Mouse (Mus musculus) adrenal gland, postnatal 25 days (tissue): ENCODE measurements around the gene Scfd2. TPM values are rescaled to one million over a fixed set of nuclear protein-coding genes. Genes with fewer than 3 reads are reported as not detected.

Experiments used
- DNase-seq: peaks from one replicate; pipeline ENCODE4 v3.0.0; 2021; ENCODE audit warnings: mixed read lengths
- total RNA-seq: library from RNA; stranded (reverse); gene quantifications from 2 replicates; pipeline ENCODE4 v1.2.3, GENCODE M21; 2021

Scfd2 gene
- total RNA-seq, 1 experiment from 2014 or later = 23.3 TPM

DNA sequence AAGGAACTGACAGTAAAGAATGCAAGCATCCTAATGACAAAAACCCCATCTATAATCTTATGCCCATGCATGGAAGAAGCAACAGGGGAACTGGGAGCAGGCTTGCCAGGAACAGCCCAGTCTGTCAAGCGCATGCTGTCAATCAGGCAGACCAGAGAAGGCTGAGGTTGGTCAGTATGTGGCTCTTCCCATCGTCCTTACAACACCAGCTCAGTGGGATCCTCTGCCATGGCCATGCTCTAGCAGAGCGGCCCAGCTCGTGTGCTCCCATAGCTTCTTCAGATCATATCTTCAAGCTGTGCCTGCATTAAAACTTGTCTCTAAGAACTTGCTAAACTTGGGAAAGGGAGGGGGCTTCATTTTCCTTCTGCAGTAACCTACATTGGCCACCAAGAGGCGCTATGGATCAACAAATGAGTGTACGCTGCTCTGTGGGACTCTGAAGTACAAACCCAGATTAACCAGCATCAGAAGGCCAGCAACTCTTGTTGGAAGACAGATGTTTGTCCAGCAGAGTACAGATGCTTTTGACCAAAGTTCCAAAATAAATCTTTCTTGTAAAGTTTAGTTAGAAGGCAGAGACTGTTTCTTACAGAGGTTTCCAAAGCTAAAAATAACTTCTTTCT lies 220.2 kb downstream of the Scfd2 start:
- DNase-seq = no peak

DNA sequence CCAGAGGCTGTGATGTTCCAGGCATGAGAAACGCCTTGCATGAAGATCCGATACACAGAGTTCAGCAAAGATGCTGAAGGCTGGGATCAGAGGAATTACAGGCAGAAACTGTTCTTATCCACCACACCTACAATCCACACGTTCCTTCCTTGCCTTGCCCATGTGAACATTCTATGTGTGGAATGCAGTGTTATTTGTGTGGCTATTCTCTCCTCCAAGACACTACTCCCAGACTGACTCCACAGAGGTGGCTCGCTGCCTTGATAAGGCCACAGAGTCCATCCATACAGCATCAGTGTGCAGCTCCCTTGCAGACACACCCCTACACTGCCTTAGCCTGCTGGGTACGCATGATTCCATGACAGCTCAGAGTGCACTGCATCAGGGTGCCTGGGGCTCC lies 221.5 kb downstream of the Scfd2 start:
- DNase-seq = no peak

GRCm38 (mm10) chr5:74307242-74307641 lies 224.3 kb downstream of the Scfd2 start:
- no peak for DNase-seq

DNA sequence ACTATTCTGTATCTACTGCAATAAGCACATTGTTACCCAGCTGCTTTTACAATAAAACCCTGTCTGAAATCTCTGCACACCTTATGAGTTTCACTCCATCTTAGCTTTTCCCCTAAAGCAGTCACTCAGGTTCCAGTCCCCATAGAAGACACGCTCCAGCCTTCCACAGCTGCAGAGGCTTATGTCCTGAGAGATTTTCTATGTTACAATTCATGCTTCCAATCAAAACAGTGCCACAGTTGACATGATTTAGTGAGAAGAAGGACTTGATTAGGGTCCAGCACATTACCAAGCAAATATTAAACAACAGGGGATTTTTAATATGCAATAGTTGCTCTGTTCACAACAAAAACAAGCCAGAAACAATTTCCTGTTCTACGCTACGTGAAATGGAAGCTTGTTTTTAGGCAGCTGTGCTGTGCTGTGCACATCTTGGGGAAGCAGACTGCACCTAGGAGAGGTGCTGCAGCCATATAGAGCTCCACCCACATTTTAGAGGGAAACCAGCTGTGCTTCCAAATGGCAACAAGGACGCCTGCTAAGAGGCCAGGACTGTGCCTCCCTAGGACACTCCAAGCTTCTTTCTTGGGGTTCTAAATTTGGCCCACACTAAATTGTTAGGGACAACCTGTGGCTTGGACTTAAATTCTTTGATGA lies 225.9 kb downstream of the Scfd2 start:
- DNase-seq = no peak

GRCm38 (mm10) chr5:74304767-74305166 lies 226.8 kb downstream of the Scfd2 start:
- peak; percentile 44 for DNase-seq

GRCm38 (mm10) chr5:74302331-74302730 lies 229.2 kb downstream of the Scfd2 start:
- no peak for DNase-seq

DNA sequence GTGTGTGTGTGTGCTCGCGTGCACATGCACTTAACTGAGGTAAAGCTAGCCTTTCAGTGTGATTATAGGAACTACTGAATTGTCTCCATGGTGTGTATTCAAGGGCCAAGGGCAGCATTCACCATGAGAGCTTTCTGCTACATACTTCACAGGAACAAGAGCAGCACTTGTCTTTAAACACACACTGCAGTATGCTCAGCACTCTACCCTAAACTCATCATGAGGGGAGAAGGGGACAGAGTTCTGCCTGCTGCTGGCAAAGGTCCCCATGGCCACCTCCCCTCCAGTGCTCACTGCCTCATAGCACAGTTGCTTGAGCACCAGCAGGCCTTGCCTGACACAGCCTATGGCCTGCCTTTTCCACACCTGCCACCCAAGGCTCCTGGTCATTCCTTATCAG lies 230.1 kb downstream of the Scfd2 start:
- no peak for DNase-seq

DNA sequence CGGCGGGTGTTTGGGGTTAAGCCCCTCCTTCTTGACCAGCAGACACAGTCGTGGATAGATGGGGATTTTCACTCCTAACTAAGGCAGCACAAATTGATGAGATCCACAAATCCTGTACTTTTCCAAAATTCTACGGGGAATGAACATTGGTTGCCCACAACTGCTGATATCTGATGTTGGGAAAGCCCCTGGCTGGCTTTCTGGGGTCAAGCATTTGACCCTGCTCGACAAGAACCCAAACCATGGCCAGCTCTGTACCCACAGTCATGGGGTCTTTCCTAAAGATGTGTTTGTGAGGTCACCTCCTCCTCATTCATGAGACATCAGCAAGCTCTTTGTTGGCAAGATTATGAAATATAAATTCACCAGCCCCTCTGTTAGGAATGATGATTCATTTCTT lies 230.6 kb downstream of the Scfd2 start:
- no peak for DNase-seq

DNA sequence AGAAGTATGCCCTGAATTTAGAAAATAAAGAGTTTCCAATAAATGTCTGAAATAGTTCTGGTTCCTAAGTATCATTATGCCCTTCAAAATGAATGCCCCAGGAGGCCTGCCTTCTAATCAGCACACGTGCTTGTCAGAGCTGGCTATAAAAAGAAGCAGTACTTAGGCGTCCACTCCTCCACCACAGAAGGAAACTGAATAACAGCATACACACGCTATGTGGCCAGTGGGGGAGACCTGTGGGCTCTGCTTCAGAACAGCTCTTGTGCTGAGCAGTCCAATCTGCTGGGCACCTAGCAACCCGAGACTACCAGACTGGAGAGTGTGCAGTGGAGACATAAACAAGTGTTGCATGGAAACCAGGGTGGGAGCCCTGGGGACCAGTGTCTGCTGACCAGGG lies 231.4 kb downstream of the Scfd2 start:
- DNase-seq = no peak

- no peak for DNase-seq
These were observed 234.4 kb downstream of the Scfd2 start for GRCm38 (mm10) chr5:74297113-74297512.

GRCm38 (mm10) chr5:74296096-74296495 lies 235.5 kb downstream of the Scfd2 start:
- DNase-seq = no peak

DNA sequence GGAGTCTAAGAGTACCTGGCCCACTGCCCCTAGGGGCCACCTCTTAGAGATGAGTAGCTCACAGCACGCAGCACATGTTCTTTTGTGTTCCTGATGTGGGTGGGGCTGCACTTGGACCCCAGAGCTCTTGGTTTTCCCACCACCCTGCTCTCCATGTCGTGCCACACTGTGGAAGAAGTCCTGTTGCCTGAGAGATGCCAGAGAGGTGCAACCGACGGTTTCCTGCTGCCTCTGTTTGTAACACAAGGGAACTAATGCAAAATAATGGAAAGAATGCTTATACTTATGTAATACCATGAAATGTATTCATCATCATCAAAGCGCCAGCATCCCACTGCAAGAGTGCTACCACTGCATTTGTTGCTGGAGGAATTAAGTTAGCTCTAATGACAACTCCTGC lies 238.0 kb downstream of the Scfd2 start:
- DNase-seq = no peak

DNA sequence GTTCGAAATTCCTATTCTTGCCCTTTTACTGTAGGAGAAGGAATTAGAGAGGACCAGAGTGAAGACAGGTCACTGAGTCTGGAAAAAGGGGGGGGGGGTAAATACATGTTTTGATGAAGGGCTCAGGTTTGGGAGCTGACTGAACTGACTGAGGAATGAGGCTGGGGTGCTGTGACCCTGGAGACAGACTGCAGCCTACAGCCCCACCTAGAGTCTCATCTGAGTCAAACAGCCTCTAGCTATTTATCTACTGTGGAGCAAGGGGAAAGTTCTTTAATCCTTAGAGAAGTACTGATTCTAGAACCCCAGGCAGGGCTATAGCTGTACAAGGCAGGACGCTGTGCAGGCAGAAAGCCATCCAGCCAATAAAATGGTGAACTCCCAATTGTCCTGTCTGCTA lies 239.5 kb downstream of the Scfd2 start:
- DNase-seq = no peak

DNA sequence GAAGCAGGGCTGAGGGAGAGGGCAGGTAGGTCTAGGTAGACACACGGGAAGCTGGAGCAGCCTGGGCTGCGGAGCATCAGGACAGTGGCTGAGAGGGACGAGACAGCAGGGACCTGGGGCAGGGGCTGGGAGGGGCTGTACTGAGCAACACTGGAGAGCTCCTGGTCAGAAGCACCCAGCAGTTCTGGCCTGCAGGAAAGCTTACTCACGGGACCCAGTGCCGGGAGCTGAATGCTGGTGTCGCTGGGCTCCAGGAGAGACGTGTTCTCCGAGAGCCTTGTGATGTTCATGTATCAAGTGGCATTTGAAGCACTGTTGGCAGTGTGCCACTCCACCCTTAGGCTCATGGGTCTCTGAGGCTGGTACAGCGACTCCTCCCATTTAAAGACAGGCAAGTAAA lies 240.0 kb downstream of the Scfd2 start:
- DNase-seq = no peak

DNA sequence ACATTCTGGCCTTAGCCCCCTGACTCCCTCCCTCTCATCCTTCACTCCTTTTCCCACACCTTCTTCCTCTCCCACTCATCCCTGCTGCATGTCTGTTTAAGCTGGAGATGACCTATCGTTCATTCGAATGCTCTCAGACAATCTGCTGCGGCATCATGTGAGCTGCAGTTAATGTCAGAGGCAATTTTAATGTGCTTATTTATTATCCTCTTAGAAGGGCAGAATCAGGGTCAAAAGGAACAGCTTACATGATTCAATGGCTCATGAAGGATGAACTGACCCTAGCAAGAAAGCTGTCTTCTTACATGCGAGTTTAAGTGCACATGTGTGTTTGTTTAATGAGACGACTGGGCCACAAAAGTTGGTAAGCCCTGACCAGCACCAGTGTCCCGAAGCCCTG lies 241.6 kb downstream of the Scfd2 start:
- no peak for DNase-seq

GRCm38 (mm10) chr5:74288206-74288605 lies 243.4 kb downstream of the Scfd2 start:
- DNase-seq = no peak

DNA sequence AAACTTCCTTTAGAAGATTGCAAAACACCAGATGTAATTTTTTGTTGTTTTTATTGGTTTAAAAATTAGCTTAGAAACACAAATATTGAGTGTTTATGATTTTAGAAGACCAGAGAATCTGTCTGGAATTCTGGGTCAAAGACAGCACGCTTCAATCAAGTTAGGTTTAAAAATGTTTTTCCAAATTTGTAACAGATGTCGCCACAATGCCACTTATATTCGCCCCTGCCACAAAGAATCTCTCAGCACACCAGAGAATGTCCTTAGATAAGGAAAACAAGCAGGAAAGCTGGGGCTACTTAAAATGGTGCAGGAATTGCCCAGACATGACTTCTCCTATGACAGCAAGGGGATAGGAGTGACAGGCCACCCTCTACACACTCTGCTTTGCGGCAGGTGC lies 245.3 kb downstream of the Scfd2 start:
- DNase-seq = no peak

DNA sequence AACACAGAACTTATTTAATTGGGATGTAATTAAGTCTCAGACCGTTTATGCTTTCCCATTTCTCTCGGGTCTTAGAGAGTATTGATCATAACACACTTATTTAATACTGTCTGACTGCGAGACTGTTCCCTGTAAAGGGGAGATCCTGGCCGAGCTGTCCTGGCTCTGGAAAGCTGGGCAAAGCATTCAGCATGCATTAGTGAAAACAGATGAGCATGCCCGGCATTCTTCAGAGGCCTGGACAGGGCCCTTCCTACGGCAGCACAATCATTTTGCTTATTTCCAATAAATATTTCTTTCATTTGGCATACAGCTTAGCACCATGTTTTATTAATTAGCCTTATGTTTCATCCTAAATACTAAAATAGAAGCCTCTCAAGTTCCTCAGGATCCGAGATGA lies 245.8 kb downstream of the Scfd2 start:
- no peak for DNase-seq

- no peak for DNase-seq
These were observed 246.3 kb downstream of the Scfd2 start for GRCm38 (mm10) chr5:74285289-74285688.

GRCm38 (mm10) chr5:74283545-74283944 lies 248.0 kb downstream of the Scfd2 start:
- DNase-seq = peak; percentile 19

- DNase-seq = no peak
These were observed 250.1 kb downstream of the Scfd2 start for GRCm38 (mm10) chr5:74281480-74281879.

GRCm38 (mm10) chr5:74279673-74280072 lies 251.9 kb downstream of the Scfd2 start:
- DNase-seq = no peak

GRCm38 (mm10) chr5:74278428-74278827 lies 253.1 kb downstream of the Scfd2 start:
- no peak for DNase-seq

- peak; percentile 84 for DNase-seq
These were observed 253.8 kb downstream of the Scfd2 start for GRCm38 (mm10) chr5:74277712-74278111.
